Mouse (Mus musculus) forebrain, embryonic 12.5 days (tissue): ENCODE measurements at regions not wholly inside any gene's neighbourhood (a gene's known extent, or its start where the extent isn't known, plus 50 kb on each side); places are given as distances from the start of the nearest gene placed in this dataset.

Source experiments
- ATAC-seq: fragments of 200-750 bp; cut with Nextera tagmentation; 2 replicates; pipeline ENCODE4 v1.8.0; 2017; ENCODE audit warnings: moderate TSS enrichment; ENCODE audit not compliant: low FRiP score
- H3K27ac ChIP-seq: fragments of 300-500 bp; sonication (generic); 2 replicates; pipeline ENCODE4 v1.5.1; 2016; ENCODE audit warnings: mild to moderate bottlenecking
- H3K27me3 ChIP-seq: fragments of 300-500 bp; sonication (generic); 2 replicates; pipeline ENCODE4 v1.6.1; 2016; ENCODE audit warnings: mild to moderate bottlenecking
- H3K36me3 ChIP-seq: fragments of 300-500 bp; sonication (generic); replicated peaks from 2 replicates; pipeline ENCODE4 v1.6.1; 2016; ENCODE audit warnings: mild to moderate bottlenecking
- H3K4me1 ChIP-seq: fragments of 300-500 bp; sonication (generic); 2 replicates; pipeline ENCODE4 v1.6.1; 2016
- H3K4me2 ChIP-seq: fragments of 300-500 bp; sonication (generic); 2 replicates; pipeline ENCODE4 v1.6.1; 2016; ENCODE audit warnings: mild to moderate bottlenecking, moderate library complexity
- H3K4me3 ChIP-seq: fragments of 300-500 bp; sonication (generic); replicated peaks from 2 replicates; pipeline ENCODE4 v1.5.1; 2016; ENCODE audit warnings: mild to moderate bottlenecking
- H3K9ac ChIP-seq: fragments of 300-500 bp; sonication (generic); 2 replicates; pipeline ENCODE4 v1.6.1; 2016; ENCODE audit warnings: mild to moderate bottlenecking
- H3K9me3 ChIP-seq: fragments of 300-500 bp; sonication (generic); 2 replicates; pipeline ENCODE4 v1.6.1; 2016
- WGBS: fragments of 180-500 bp; shearing (Covaris S2); methylation state at CpG from one replicate; pipeline ENCODE4 v1.1.7; 2016; 5-methylcytosine and 5-hydroxymethylcytosine counted together

DNA sequence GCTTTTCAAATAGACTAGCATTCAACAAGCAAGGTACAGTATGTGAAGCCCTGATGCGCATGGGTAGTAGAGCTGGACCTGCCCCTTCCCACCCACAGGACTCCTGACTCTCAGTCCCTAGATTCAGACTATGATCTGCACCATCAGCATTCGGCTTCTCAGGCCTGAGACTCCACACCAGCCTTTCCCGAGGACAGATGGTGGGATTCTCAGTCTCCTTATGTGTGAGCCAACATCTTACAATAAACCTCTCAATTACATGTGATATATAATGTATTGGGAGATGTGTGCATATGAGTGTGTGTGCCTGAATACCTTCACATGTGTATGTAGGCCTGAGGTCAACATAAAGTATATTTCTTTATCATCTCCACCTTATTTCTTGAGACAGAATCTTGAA lies 268.3 kb downstream of the Rybp start:
- peaks cover 3% of the 10 kb centered on the region; the same call in 1 of the 2 replicates for H3K27me3 ChIP-seq
- H3K4me2 ChIP-seq: no peak overlapping the region
- H3K9ac ChIP-seq: no peak overlapping the region
- WGBS: 76% methylated on average over 3 of the region's 3 CpGs
- peaks cover 11% of the 10 kb centered on the region for H3K4me1 ChIP-seq
- no peaks in the 10 kb centered on the region for H3K36me3 ChIP-seq
- no peak overlapping the region for H3K4me3 ChIP-seq
- ATAC-seq: no peak
- H3K27ac ChIP-seq: no peak overlapping the region
- H3K9me3 ChIP-seq: no peaks in the 10 kb centered on the region

- WGBS: 56% methylated on average over 6 of the region's 6 CpGs
- ATAC-seq: no peak
- Histone ChIP-seq H3K4me3 (no peak overlapping the region), H3K4me1 (peaks cover 11% of the 10 kb centered on the region), H3K4me2 (no peak overlapping the region), H3K36me3 (no peaks in the 10 kb centered on the region), H3K9me3 (no peaks in the 10 kb centered on the region), H3K27ac (no peak overlapping the region), H3K9ac (no peak overlapping the region), H3K27me3 (peaks cover 14% of the 10 kb centered on the region; the same call in 1 of the 2 replicates)
These were observed 273.3 kb downstream of the Rybp start for GRCm38 (mm10) chr6:100013949-100014348.

- peak; percentile 53 for ATAC-seq
- peaks cover 11% of the 10 kb centered on the region for H3K4me1 ChIP-seq
- no peaks in the 10 kb centered on the region for H3K36me3 ChIP-seq
- peak overlapping the region; percentile 51 for H3K27ac ChIP-seq
- no peak overlapping the region for H3K9ac ChIP-seq
- H3K27me3 ChIP-seq: peaks cover 14% of the 10 kb centered on the region; the same call in 1 of the 2 replicates
- H3K9me3 ChIP-seq: no peaks in the 10 kb centered on the region
- no peak overlapping the region for H3K4me3 ChIP-seq
- 0 out of 2 replicates have a peak overlapping the region, but pooled peaks have one; percentile 1 for H3K4me2 ChIP-seq
- 58% methylated on average over 17 of the region's 17 CpGs for WGBS
These were observed 275.7 kb downstream of the Rybp start for GRCm38 (mm10) chr6:100011520-100012062.

GRCm38 (mm10) chr6:100010954-100011481 lies 276.3 kb downstream of the Rybp start:
- H3K9me3 ChIP-seq: no peaks in the 10 kb centered on the region
- no peaks in the 10 kb centered on the region for H3K36me3 ChIP-seq
- peaks cover 11% of the 10 kb centered on the region for H3K4me1 ChIP-seq
- 48% methylated on average over 9 of the region's 9 CpGs for WGBS
- H3K4me3 ChIP-seq: no peak overlapping the region
- ATAC-seq: no peak
- H3K27ac ChIP-seq: no peak overlapping the region
- no peak overlapping the region for H3K9ac ChIP-seq
- H3K4me2 ChIP-seq: 0 out of 2 replicates have a peak overlapping the region, but pooled peaks have one; percentile 1
- peaks cover 14% of the 10 kb centered on the region; the same call in 1 of the 2 replicates for H3K27me3 ChIP-seq

DNA sequence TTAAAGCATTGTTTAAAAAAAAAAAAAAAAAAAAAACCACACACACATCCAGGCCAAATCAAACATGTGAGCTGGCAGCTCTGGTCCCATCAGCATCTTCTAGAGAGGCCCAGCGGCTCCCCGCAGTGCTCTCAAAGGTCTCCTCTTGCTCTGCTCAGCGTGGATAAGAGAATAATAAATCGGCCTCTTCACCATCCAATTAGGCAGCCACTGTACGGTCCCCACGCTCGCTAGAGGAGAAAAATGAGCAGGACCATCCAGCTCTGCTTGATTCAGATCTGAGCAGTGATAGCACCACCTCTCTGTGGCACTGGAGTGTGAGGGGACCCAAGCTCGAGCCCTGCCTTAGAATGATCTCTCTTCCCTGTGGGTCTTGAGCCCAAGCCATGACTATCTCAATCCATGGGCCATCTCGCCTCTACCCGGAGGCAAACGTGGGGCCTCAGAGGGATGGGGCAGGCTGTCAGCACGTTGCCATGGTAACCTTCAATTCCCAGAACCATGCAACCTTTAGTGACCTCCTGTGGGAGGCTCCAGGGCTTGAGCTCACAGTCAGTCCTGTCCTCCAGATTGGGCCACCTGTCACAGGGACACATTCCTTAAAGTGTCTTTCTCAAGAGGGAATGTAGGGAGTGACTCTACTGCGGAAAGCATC lies 273.6 kb upstream of the Prok2 start:
- Histone ChIP-seq H3K9me3 (no peaks in the 10 kb centered on the region), H3K4me1 (peaks cover 35% of the 10 kb centered on the region), H3K4me3 (no peak overlapping the region), H3K27ac (no peak overlapping the region), H3K36me3 (no peaks in the 10 kb centered on the region), H3K27me3 (peaks cover 35% of the 10 kb centered on the region), H3K9ac (no peak overlapping the region), H3K4me2 (no peak overlapping the region)
- 35% methylated on average over 13 of the region's 13 CpGs for WGBS
- ATAC-seq: peak; percentile 45; the same call in 1 of the 2 replicates

DNA sequence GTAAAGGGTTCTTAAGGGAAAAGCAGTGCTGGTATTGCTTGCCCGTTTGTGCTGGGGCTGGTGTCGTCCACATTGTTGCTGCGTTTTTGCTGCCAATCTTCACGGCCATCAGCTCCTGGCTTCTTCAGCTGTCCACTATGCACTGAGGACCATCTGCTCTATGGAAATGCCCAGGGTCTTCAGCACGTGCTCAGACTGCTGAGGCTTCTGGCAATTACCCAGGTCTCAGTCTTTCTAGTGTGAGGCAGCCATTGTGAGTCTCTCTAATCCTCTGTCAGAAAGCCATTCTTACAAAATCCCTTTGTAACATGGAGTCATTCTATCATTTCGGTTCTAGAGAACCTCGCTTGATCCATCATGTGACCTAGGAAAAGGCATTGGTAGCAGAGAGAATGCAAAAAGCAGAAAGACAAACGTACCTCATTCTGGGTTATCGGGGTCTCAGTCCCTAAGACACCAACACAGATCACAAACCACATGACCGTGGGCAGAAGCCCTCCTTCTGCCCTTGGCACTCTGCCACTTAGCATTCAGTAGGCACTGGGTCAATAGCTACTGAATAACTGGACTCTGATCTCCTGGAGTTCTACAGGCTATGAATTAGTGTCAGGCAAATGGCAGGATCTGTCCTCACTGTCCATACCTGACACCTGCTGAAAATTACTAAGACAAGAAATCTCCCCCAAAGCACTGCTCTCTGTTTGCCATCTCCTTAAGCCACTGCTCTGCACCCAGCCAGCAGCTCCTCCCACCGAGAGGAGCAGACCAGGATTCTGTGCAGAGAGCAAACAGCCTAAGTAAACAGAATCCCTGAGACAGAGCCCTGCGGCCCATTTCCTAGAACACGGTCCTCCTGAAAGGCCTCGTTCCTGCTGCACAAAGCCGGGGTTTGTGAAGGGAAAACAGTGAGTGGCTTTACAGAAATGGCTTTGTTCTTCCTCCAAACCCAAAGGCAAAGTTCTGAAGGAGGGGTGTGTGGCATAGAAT lies 270.1 kb upstream of the Prok2 start:
- Histone ChIP-seq H3K9me3 (no peaks in the 10 kb centered on the region), H3K4me1 (peaks cover 38% of the 10 kb centered on the region), H3K27ac (no peak overlapping the region; the same call in 1 of the 2 replicates), H3K4me2 (no peak overlapping the region), H3K9ac (no peak overlapping the region), H3K4me3 (no peak overlapping the region), H3K27me3 (peaks cover 43% of the 10 kb centered on the region), H3K36me3 (no peaks in the 10 kb centered on the region)
- ATAC-seq: peak; percentile 50
- 31% methylated on average over 15 of the region's 15 CpGs for WGBS

GRCm38 (mm10) chr6:99994026-99994425 lies 267.8 kb upstream of the Prok2 start:
- no peak overlapping the region for H3K9ac ChIP-seq
- no peak overlapping the region for H3K4me3 ChIP-seq
- 71% methylated on average over 3 of the region's 3 CpGs for WGBS
- H3K27ac ChIP-seq: no peak overlapping the region
- peaks cover 30% of the 10 kb centered on the region for H3K4me1 ChIP-seq
- H3K27me3 ChIP-seq: peaks cover 33% of the 10 kb centered on the region
- no peak overlapping the region for H3K4me2 ChIP-seq
- no peaks in the 10 kb centered on the region for H3K36me3 ChIP-seq
- ATAC-seq: no peak
- H3K9me3 ChIP-seq: no peaks in the 10 kb centered on the region

DNA sequence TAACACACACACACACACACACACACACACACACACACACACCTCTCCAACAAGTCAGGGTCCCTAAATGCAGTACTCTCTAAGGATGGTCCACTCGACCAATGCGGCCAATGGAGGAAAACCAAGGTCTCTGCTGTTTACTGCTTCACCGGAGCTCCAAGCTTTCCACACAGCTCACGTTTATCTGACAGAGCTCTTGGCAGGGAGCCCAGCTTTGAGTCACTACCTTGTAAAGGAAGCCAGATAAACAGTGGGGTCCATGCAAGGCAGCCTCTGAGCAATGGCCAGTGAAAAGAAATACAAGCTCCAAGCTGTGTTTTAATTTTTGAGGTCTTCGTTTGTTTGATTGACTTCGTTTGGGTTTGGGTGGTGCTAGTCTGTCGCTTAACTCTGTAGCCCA lies 264.9 kb upstream of the Prok2 start:
- no peaks in the 10 kb centered on the region for H3K9me3 ChIP-seq
- H3K27ac ChIP-seq: 0 out of 2 replicates have a peak overlapping the region, but pooled peaks have one; percentile 42
- H3K36me3 ChIP-seq: no peaks in the 10 kb centered on the region
- H3K27me3 ChIP-seq: peaks cover 28% of the 10 kb centered on the region
- 61% methylated on average over 7 of the region's 7 CpGs for WGBS
- H3K4me3 ChIP-seq: no peak overlapping the region
- ATAC-seq: peak; percentile 51; the same call in 1 of the 2 replicates
- H3K4me2 ChIP-seq: no peak overlapping the region
- peaks cover 18% of the 10 kb centered on the region for H3K4me1 ChIP-seq
- H3K9ac ChIP-seq: no peak overlapping the region

- no peak overlapping the region for H3K4me2 ChIP-seq
- 87% methylated on average over 6 of the region's 6 CpGs for WGBS
- no peaks in the 10 kb centered on the region for H3K36me3 ChIP-seq
- peaks cover 18% of the 10 kb centered on the region for H3K4me1 ChIP-seq
- no peak overlapping the region for H3K9ac ChIP-seq
- no peaks in the 10 kb centered on the region for H3K9me3 ChIP-seq
- peaks cover 33% of the 10 kb centered on the region for H3K27me3 ChIP-seq
- H3K4me3 ChIP-seq: no peak overlapping the region
- H3K27ac ChIP-seq: no peak overlapping the region
- no peak for ATAC-seq
These were observed 264.4 kb upstream of the Prok2 start for GRCm38 (mm10) chr6:99990604-99991003.

DNA sequence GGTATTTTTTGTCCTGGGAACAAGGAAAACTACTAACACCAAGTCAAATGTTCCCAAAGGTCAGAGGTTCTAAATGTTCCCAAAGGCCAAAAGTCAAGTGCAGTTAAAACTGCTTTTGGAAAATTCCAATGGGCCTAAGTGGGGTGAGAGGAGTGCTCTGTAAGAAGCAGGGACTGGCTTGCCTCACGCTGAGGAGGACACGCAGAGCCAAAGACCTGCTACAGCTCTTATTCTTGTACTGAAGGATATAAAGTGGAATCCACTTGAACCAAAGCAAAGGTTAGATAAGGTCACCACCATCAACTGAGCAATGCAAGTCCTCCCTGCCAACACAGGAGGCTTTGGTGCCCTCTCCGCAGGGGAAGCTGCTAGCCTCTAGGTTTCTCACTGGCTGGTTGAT lies 260.3 kb upstream of the Prok2 start:
- no peaks in the 10 kb centered on the region for H3K9me3 ChIP-seq
- H3K4me1 ChIP-seq: peaks cover 27% of the 10 kb centered on the region
- no peak overlapping the region for H3K9ac ChIP-seq
- no peaks in the 10 kb centered on the region for H3K36me3 ChIP-seq
- 74% methylated on average over 3 of the region's 3 CpGs for WGBS
- peaks cover 51% of the 10 kb centered on the region for H3K27me3 ChIP-seq
- no peak for ATAC-seq
- no peak overlapping the region for H3K27ac ChIP-seq
- no peak overlapping the region for H3K4me2 ChIP-seq
- no peak overlapping the region for H3K4me3 ChIP-seq

- H3K4me2 ChIP-seq: no peak overlapping the region
- H3K4me3 ChIP-seq: no peak overlapping the region
- no peaks in the 10 kb centered on the region for H3K9me3 ChIP-seq
- H3K27me3 ChIP-seq: peaks cover 58% of the 10 kb centered on the region
- no peak overlapping the region for H3K27ac ChIP-seq
- no peak for ATAC-seq
- H3K36me3 ChIP-seq: no peaks in the 10 kb centered on the region
- H3K4me1 ChIP-seq: peaks cover 18% of the 10 kb centered on the region
- 35% methylated on average over 5 of the region's 5 CpGs for WGBS
- H3K9ac ChIP-seq: no peak overlapping the region
These were observed 259.1 kb upstream of the Prok2 start for GRCm38 (mm10) chr6:99985322-99985721.

- Histone ChIP-seq H3K9ac (no peak overlapping the region), H3K4me3 (no peak overlapping the region), H3K27ac (no peak overlapping the region), H3K9me3 (no peaks in the 10 kb centered on the region), H3K27me3 (peaks cover 58% of the 10 kb centered on the region), H3K4me1 (peaks cover 18% of the 10 kb centered on the region), H3K36me3 (no peaks in the 10 kb centered on the region), H3K4me2 (no peak overlapping the region)
- ATAC-seq: no peak
- WGBS: 10% methylated on average over 10 of the region's 10 CpGs
These were observed 258.6 kb upstream of the Prok2 start for GRCm38 (mm10) chr6:99984856-99985224.
